Mouse (Mus musculus): Measurements from ENCODE around the gene Rsu1. TPM values are rescaled to one million over a fixed set of nuclear protein-coding genes. Genes with fewer than 3 reads are reported as not detected.

The Rsu1 gene
- 35.2 and 45.9 TPM in 2 replicates for polyA plus RNA-seq (2012; rRNA removed)

DNA sequence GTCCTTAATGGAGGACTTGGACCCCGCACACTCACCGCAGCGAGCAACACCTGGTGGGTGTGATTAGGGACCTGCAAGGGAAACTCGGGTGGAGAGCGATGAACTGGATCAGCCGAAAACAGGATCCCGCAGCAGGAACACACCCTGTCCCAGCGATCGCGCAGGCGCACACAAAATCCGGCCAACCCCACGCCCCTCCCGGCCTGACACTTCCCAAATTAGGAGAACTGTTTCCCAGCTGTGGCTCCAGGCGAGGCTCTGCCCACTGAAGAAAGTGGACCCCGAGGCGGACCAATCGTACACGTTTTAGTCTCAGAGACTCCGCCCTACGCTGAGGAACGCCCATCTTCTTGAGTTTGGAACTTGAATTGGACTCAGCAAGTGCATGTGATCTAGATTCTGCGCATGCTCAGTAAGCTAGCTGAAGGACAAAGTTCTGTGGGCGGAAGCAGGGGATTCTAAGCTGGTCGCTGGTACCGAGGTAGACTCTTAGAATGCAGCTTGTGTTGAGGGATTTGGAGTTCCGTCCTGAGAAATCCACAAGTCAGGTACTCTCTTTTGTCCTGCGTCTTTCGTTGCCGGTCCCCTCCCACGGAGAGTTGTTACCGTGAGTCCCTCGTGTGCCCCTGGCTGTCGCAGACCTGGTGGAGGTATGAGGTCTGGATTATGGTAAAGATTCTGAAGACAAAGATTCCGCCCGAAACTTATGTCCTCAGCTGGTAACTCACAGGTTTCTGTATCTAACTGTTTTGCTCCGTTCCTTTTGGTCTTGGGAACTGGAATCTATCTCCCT, at the start of gene Rsu1:
TSS of gene Rsu1 (minus strand) at position 251 of the 793 bp plus-strand sequence.
- under 1% methylated on average over 37 of the region's 37 CpGs for WGBS
- peak; percentile 99 for DNase-seq (ENCODE audit: low read depth, low spot score)

DNA sequence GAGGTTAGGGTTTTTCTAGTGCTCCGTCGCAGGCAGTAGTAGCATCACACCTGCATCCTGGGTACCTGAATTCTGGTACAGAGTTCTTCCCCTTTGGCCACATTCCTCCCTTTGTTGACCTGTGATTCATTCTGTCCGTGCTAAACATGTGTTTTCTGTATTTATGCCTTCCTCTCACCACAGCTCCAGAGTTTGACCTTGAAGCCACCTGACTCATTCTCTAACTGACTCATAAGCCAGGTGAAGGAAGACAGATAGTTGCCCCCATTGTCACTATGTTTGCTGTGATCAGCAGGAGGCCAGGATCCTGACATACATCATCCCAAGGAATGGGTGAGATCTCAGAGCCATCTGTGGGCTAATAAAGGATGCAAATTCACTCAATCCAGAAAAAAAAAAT, 32.2 kb upstream of the Rsu1 start:
- WGBS: 76% methylated on average over 3 of the region's 3 CpGs
- no peak for DNase-seq (ENCODE audit: low read depth, low spot score)

DNA sequence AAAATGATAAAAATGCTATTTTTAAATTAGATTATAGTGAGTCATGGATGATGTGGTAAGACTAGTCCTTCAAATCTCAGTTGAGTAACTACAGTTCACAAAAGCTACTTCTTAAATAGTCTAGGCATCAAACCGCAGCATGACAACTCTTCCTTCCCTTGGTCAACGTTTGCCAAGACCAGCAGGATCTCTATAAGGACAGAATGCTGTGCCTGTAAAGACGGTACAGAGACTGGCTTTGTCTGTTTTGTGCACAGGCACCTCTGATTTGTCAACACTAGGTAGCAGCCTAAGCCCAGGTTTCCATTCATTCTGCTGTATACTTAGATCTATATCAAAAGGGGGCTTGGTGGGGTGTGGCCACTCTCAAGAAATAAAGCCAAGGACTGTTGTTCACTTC, 27.8 kb upstream of the Rsu1 start:
- DNase-seq (ENCODE audit: low read depth, low spot score): no peak
- WGBS: 15% methylated on average over 3 of the region's 3 CpGs

DNA sequence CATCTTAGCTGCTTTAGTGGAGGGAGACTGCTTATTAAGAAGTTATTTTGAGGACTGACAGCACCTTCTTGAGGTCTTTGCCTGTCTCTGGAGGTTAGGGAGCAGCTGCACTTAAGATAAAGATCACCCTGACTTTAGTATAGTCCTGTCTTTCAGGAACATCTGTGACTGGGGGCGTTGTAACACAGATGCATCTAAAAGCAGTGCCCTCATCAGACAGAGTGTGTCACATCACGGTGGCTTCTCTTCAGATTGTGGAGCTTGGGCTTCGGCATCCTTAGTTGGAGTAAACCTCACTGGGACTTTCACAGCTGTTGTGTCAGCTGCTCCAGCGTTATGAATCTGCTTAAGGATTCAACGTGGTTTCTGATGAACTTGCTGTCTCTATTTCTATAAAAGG, 26.5 kb upstream of the Rsu1 start:
- 54% methylated on average over 5 of the region's 5 CpGs for WGBS
- DNase-seq (ENCODE audit: low read depth, low spot score): no peak

DNA sequence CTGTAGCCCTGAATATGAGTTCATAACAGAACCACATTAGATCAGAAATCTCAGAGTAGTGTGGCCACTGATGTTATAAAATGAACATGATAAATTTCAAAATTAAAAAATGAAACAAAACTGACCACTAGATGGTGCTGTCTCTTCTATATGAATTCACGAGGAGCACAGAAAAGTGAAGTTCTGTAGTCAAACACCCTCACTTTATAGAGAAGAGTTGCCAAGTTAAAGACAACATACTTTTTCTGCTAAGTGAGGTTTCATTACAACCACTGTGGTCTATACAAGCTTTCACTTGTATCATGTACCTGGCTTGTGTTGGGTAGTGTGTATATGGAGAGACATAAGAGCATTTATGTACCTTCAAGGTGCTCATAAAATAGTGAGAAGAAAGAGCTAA, 19.4 kb upstream of the Rsu1 start:
- peak; percentile 37 for DNase-seq (ENCODE audit: low read depth, low spot score)
- 0% methylated on average over 1 of the region's 1 CpGs for WGBS

DNA sequence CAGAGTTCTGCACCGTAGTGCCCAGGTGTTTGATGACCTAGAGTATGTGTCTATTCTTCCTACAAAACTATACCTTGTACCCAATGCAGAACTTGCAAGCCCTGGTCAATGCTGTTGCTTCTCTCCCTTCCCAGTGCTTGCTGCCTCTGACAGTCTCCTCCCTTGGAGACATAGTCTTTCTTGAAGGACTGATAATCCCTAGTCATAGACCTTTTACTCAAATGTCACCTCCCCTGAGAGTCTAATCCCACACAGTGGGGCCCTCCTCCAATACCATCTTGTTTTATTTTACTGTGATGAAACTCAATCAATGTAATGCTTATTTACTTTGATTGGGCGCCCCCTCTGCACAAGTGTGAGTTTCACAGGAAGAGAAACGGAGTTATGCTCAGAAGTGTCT, 18.9 kb upstream of the Rsu1 start:
- 79% methylated on average over 3 of the region's 3 CpGs for WGBS
- DNase-seq (ENCODE audit: low read depth, low spot score): no peak

DNA sequence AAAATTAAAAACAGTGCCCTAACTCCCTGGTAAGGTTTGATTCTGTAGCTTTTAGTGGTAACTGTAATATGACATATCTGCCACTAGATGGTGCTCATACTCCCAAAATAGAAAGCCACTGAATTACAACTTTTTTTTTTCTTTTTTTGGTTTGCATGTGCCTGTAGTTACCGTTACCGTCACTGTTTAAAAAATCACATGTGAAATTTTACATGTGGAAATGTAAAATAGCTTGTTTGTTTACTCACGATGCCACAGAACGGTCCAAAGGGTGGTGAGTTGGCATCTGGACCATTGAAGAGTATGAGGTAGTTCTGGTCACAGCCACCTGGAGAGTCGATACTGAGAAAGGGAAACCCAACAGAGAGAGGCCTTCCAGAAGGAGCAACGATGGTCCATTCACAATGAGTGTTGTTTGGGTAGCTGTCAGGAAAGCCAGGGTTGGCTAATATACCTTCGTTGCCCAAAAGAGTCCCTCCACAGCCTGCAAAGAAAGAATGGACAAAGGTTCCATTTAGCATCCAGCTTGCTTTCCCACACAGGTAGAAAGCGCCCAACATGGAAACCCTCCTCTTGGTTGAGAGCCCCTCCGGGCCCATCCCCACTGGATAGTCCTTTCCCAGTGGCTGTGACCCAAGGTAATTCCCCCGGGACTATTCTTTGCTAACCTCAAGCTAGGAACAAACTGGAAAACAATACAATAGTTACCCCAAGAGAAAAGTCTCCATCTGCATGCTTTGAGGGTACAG, 7.1 kb upstream of the Rsu1 start:
- no peak for DNase-seq (ENCODE audit: low read depth, low spot score)
- 51% methylated on average over 10 of the region's 10 CpGs for WGBS

DNA sequence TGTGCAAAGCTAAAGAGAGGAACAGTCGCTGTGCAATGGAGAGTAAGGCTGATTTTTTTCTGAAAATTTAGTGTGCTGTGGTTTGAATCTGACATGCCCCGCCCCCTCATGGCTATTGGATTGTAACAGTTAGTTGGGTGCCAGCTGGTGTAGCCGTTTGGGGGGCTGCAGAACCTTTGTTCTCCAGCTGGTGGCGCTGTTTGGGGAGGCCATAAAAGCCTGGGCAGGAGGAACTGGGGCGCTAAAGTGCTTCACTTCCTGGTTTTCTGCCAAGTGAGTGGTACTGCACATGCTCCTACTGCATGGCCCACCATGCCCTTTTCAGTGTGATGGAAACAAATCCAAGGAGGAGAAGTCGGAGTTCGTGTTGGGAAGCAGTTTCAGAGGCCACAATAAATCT, 4.7 kb upstream of the Rsu1 start:
- no peak for DNase-seq (ENCODE audit: low read depth, low spot score)
- WGBS: 59% methylated on average over 7 of the region's 7 CpGs

DNA sequence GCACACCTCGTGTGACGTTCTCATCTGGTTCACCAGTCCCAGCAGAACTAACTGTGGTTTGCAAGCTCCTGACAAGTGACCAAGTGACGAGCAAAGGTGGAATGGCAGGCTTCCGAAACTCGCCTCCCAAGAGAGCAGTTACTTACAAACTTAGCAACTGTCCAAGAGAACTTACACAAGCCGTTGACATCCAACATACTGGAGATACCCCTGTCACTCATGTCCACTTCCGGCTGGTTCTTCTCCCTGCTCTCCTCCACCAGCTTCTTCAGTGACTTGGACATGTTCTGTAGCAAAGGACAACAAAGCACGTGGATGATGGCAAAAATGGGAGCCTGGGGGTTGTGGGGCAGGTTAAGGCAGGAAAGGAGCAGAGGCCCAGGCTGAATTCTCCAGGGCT, 479 bp downstream of the Rsu1 start:
- DNase-seq (ENCODE audit: low read depth, low spot score): no peak
- WGBS: 25% methylated on average over 8 of the region's 8 CpGs

DNA sequence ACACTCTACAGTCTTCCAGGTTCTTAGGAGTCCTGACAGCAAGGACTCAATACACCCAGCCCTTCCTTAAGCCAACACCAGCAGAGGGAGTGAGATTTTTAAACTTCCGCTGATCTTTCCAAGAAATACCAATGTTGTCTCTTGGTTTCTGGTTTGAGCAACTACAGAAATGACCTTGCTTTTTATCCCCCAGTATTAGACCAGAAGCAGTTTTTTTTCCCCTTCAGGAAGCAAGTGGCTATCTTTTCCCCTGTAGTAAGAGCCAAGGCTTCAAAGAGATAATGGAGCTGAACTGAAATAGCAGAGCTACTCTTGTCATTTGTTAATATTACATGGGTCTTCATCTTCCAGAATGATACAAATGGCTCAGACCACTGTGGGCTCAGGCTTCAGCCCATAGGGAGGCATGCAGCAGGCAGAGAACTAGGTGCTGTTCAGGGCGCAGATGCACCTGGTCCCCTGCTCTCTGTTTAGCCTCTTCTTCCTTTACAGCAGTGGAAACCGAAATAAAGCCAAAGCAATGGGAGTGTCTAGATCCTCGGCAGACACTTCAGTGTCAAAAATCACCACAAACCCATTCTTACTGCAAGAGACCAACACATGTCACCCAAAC, 2.4 kb downstream of the Rsu1 start:
- no peak for DNase-seq (ENCODE audit: low read depth, low spot score)
- 93% methylated on average over 4 of the region's 4 CpGs for WGBS

DNA sequence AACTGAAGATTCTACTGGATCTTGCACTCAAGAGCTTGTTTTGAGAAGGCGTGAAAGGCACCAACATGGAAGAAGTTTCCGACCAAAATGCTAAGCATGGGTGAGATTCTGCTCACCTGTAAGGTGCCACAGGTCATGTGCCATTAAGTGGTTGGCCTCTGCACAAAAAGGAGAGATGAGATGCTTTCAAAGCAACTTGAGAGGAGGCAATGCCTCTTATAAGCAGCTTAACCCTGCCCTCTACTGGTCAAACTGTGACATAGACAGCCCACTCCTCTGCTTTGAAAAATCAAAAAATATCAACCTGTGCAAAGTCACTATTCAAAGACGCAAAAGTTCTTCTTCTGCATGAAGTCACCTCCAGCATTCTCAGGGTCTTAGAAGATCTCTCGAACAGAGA, 6.3 kb downstream of the Rsu1 start:
- 49% methylated on average over 4 of the region's 4 CpGs for WGBS
- no peak for DNase-seq (ENCODE audit: low read depth, low spot score)

DNA sequence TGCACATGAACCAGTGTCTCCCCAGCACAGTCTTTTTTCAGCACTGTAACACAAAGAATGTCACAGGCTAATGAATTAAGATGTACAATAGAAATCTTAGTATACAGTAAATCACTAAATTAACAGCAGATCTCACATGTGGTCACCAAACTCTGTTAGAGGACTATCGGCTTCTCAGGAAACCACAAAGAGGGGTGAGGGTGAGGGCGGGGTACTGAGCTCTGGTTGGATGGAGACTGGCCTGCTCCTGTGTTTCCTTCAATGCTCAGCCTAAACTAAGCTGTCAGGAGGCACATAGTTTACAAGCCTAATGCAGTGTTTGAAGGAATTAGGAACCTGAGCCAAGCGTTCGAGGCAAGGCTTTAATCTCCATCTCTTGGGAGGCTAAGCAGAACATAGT, 8.1 kb downstream of the Rsu1 start:
- 63% methylated on average over 4 of the region's 4 CpGs for WGBS
- no peak for DNase-seq (ENCODE audit: low read depth, low spot score)

DNA sequence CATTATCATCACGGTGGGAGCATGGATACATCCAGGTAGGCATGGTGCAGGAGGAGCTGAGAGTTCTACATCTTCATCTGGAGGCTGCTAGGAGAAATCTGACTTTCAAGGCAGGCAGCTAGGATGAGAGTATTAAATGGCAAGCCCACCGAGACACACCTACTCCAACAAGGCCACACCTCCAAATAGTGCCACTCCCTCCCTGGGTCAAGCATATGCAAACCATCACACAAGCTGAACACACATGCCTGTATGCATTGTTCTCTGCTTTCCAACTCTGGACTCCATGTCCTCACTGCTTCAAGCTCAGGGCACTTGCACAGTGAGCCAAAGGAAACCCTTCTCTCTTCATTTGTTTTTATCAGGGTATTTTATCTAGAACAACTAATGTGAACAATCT, 12.6 kb downstream of the Rsu1 start:
- DNase-seq (ENCODE audit: low read depth, low spot score): no peak
- 75% methylated on average over 2 of the region's 2 CpGs for WGBS

DNA sequence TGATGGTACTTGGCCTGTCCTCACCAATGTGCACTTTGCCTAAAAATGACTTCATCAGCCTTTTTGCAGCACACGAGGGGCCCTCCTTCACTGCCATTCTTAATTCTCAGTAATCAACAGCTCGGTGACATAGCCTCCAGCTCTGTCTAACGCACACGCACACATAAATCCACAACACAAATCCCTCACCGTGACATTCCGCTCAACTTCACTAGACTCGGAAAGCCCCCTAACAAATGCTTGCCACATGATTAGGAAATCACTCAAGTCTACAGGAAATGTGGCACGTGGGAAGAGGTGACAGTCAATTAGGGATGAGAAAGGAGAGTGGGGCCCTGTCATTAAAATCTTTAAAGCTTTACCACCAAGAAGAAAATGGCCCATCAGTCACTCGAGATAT, 30.5 kb downstream of the Rsu1 start:
- 73% methylated on average over 9 of the region's 9 CpGs for WGBS
- DNase-seq (ENCODE audit: low read depth, low spot score): no peak

DNA sequence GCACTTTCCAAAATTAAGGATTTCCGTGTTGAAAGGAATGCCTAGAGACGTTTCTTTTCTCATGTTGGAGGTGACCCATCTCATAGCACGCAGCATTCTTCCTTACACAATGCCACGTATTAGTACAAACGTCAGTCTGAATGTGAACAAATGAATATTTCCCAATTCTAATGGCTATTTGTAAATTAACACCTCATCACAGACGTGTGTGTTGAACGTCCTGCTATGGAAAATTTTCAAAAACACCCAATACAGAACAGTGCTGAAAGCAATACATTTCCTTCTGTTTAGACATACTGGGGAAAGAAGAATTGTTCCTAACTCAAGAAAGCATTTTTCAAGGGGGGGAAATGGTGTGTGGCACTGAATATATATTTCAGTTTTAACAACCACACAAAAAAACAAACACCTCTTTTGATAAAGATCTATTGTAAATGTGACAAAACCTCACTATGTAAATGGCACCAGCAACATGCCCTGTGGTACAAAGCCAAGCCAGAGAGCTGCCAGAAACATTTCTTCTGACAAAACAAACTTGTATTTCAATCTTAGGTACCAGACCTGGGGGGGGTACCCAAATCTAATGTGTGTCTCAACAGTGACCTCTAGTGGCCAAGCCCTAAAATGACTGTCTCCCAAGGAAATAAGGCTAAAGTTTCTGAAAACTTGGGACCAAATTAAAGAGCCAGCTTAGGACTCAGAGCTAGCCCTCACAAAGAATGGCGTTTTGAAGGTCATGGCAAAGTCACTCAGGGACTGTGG, 33.9 kb downstream of the Rsu1 start:
- 72% methylated on average over 8 of the region's 8 CpGs for WGBS
- DNase-seq (ENCODE audit: low read depth, low spot score): peak; percentile 7

DNA sequence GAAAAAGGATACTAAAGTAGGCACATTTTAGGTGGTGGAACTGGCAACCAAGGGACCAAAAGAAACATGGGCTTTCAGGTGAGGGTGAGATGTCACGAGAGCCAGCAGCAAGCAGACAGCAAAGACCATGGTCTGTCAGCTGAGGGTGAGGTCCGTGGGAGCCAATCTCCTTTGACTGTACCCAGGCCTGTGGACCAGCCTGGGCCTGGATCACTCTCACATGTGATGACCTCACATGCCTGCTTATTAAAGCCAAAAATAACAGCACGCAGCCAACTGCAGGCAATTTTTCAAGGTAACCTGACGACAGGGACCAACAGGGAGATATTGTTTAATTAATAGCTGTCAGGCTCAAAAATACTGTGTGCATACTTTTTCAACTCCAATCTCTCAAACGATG, 35.5 kb downstream of the Rsu1 start:
- WGBS: 76% methylated on average over 5 of the region's 5 CpGs
- no peak for DNase-seq (ENCODE audit: low read depth, low spot score)

DNA sequence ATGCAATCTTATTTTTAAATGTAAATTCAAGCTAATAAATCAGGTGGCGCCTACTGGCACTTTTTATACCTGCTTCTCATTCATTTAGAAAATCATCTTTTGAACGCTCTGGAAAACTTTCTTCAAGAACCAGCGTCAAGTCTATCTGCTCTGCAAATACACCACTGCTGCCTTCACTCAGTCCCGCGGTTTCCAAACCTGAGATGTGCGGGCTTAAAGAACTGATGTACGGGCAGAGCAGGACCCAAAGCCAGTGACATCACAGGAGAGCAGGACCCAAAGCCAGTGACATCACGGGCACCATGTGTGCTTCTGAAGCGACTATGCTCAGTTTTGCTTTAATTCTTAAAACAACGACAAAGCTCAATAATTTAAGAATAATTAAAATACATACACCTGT, 36.4 kb downstream of the Rsu1 start:
- WGBS: 91% methylated on average over 10 of the region's 10 CpGs
- DNase-seq (ENCODE audit: low read depth, low spot score): no peak

DNA sequence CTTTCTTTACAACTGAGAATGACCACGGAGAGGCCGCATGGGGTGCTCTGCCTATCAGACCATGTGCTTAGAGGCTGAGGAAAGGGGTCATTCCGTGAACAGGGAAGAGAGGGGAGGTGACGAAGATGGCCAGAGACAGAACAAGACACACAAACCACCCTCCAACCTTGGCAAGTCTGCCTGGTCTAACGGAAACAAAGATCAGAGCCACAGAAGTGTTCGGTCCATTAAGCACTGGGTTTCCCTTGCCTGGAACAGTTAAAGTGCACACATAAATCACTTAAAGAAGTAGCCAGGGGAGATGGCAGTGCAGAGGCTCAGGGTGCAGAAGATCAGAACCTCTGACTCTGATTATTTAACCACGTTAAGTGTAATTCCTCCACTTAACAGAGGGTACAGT, 37.3 kb downstream of the Rsu1 start:
- no peak for DNase-seq (ENCODE audit: low read depth, low spot score)
- WGBS: 53% methylated on average over 7 of the region's 7 CpGs

DNA sequence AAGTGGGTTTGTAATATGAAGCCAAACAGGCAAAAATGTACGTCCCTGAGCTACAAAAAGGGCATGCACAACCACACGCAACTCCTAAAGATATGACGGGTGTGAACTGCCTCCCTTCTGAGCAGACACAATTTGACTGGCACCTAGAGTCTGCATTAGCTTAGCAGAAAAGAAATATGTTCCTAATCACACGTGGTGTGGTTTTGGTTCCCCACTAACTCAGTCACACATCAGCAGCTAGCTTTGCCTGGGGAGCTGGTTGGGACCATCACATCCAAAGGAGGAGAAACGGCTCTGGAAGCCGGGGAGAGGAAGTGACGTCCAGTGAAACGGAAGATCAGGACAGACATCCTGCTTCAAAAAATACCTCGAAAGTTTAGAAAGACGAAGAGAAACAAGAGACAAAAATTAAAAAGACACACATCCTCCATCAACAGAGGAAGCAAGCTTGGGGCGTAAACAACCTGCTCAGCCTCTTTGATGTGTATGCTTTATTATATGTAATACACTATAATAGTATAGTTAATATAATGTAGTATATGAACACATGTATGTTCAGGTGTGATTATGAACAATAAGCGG, 37.9 kb downstream of the Rsu1 start:
- DNase-seq (ENCODE audit: low read depth, low spot score): no peak
- WGBS: 82% methylated on average over 12 of the region's 12 CpGs

DNA sequence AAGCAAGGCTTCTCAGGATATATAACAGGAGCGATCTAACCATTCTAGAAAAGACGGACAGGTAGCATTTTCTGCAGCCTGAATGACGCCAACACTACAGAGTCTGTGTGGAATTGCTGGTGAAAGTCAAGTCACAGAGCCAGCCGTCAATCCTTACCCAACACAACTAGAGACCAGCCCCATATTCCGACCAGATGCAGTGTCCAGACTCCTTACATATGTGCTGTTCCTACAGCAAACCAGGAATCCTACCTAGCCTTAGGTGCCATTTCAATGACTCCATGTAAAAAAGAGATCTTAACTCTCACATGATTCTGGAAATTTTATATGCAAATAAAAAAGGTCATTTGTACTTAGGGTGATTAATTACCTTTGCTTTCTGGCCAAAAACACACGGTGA, 38.9 kb downstream of the Rsu1 start:
- DNase-seq (ENCODE audit: low read depth, low spot score): no peak
- 87% methylated on average over 6 of the region's 6 CpGs for WGBS
